Mouse (Mus musculus) CH12.LX (cell line): ENCODE data around the gene Prickle4. TPM values are rescaled to one million over a fixed set of nuclear protein-coding genes. Genes with fewer than 3 reads are reported as not detected.

ENCODE experiments used
- DNase-seq: peaks from one replicate; pipeline ENCODE4 v3.0.0-alpha.2; 2013; ENCODE audit errors: extremely low read depth
- H3K27ac ChIP-seq: 2 replicates; pipeline ENCODE4 v1.5.1; 2012; ENCODE audit warnings: low read depth, mild to moderate bottlenecking, control low read depth, moderate library complexity; ENCODE audit not compliant: insufficient read depth
- H3K27me3 ChIP-seq: replicated peaks from 2 replicates; pipeline ENCODE3; 2012; ENCODE audit warnings: inconsistent platforms
- H3K36me3 ChIP-seq, 2 experiments: replicated peaks in 1 of 2; 2 replicates each; pipeline versions ENCODE3 to v1.6.1; 2012; ENCODE audit warnings: inconsistent platforms in 1 of 2, low read length in 1 of 2, mild to moderate bottlenecking in 1 of 2, mixed read lengths in 1 of 2, moderate library complexity in 1 of 2; ENCODE audit not compliant: control insufficient read depth in 1 of 2, insufficient read depth in 1 of 2
- H3K4me1 ChIP-seq, 2 experiments: 2 replicates each; pipeline ENCODE4 v1.6.1; 2012; ENCODE audit warnings: inconsistent platforms in 1 of 2, moderate library complexity in 1 of 2; ENCODE audit not compliant: insufficient read depth in 2 of 2, control insufficient read depth in 1 of 2
- H3K4me2 ChIP-seq: 2 replicates; pipeline ENCODE4 v1.6.1; 2012; ENCODE audit warnings: low read depth, mild to moderate bottlenecking, control low read depth; ENCODE audit not compliant: poor library complexity, insufficient read depth, severe bottlenecking
- H3K4me3 ChIP-seq, 3 experiments: fragments of 150-350 bp in 1 of 3; sonication (generic) in 1 of 3; replicated peaks in 1 of 3; 2 replicates each; pipeline versions ENCODE3 to v1.5.1; 2011 to 2012; ENCODE audit warnings: low read depth in 2 of 3, low read length in 2 of 3, mild to moderate bottlenecking in 2 of 3, moderate library complexity in 2 of 3, control low read depth in 1 of 3, improper control_type of control experiment in 1 of 3, inconsistent platforms in 1 of 3, mixed read lengths in 1 of 3; ENCODE audit not compliant: poor library complexity in 1 of 3
- H3K79me2 ChIP-seq: replicated peaks from 2 replicates; pipeline ENCODE4 v1.6.1; 2012; ENCODE audit warnings: mild to moderate bottlenecking, moderate library complexity; ENCODE audit not compliant: control insufficient read depth, poor library complexity, insufficient read depth, severe bottlenecking; ENCODE audit errors: extremely low read depth
- H3K9ac ChIP-seq: 2 replicates; pipeline ENCODE4 v1.6.1; 2012; ENCODE audit warnings: low read depth, mild to moderate bottlenecking, control low read depth, moderate library complexity; ENCODE audit not compliant: insufficient read depth
- H3K9me3 ChIP-seq: replicated peaks from 2 replicates; pipeline ENCODE3; 2012; ENCODE audit warnings: low read length, inconsistent platforms, mixed read lengths
- CHD1 ChIP-seq: IDR thresholded peaks from 2 replicates; pipeline ENCODE4 v1.6.1; 2012; ENCODE audit warnings: low read depth, low read length, improper control_type of control experiment, inconsistent platforms
- CHD2 ChIP-seq: IDR thresholded peaks from 2 replicates; pipeline ENCODE4 v1.6.1; 2011; ENCODE audit warnings: low read length, improper control_type of control experiment
- CTCF ChIP-seq, 2 experiments: IDR thresholded peaks in 1 of 2; conservative IDR thresholded peaks in 1 of 2; 2 replicates each; pipeline ENCODE4 v1.5.1; 2011 to 2012; ENCODE audit warnings: low read depth in 2 of 2, low read length in 2 of 2, improper control_type of control experiment in 1 of 2, inconsistent platforms in 1 of 2, mild to moderate bottlenecking in 1 of 2, moderate library complexity in 1 of 2
- E2F4 ChIP-seq: IDR thresholded peaks from 2 replicates; pipeline ENCODE4 v1.6.1; 2011; ENCODE audit warnings: low read depth, low read length, improper control_type of control experiment; ENCODE audit not compliant: insufficient replicate concordance
- EP300 ChIP-seq: IDR thresholded peaks from 2 replicates; pipeline ENCODE4 v1.6.1; 2011; ENCODE audit warnings: low read length, improper control_type of control experiment
- ETS1 ChIP-seq: conservative IDR thresholded peaks from 2 replicates; pipeline ENCODE4 v1.6.1; 2012; ENCODE audit warnings: low read depth, mild to moderate bottlenecking, inconsistent platforms, low read length, improper control_type of control experiment, moderate library complexity
- GABPA ChIP-seq: IDR thresholded peaks from 2 replicates; pipeline ENCODE4 v1.6.1; 2012; ENCODE audit warnings: low read depth, low read length, improper control_type of control experiment, inconsistent platforms; ENCODE audit not compliant: insufficient replicate concordance
- HCFC1 ChIP-seq: IDR thresholded peaks from 2 replicates; pipeline ENCODE4 v1.6.1; 2012; ENCODE audit warnings: low read depth, mild to moderate bottlenecking, inconsistent platforms, low read length, improper control_type of control experiment
- IRF4 ChIP-seq: IDR thresholded peaks from 2 replicates; pipeline ENCODE4 v1.6.1; 2014; ENCODE audit warnings: low read depth, mild to moderate bottlenecking, inconsistent platforms, low read length, improper control_type of control experiment
- JUN ChIP-seq: IDR thresholded peaks from 2 replicates; pipeline ENCODE4 v1.6.1; 2011; ENCODE audit warnings: low read depth, mild to moderate bottlenecking, low read length, improper control_type of control experiment, moderate library complexity; ENCODE audit not compliant: insufficient read depth
- JUND ChIP-seq: conservative IDR thresholded peaks from 2 replicates; pipeline ENCODE4 v1.6.1; 2011; ENCODE audit warnings: low read depth, low read length, improper control_type of control experiment
- MAX ChIP-seq: IDR thresholded peaks from 2 replicates; pipeline ENCODE4 v1.6.1; 2011; ENCODE audit warnings: low read length, improper control_type of control experiment
- MAZ ChIP-seq: IDR thresholded peaks from 2 replicates; pipeline ENCODE4 v1.6.1; 2012; ENCODE audit warnings: low read depth, mild to moderate bottlenecking, inconsistent platforms, low read length, improper control_type of control experiment, moderate library complexity
- MEF2A ChIP-seq: IDR thresholded peaks from 2 replicates; pipeline ENCODE4 v1.6.1; 2014; ENCODE audit warnings: low read depth, mild to moderate bottlenecking, inconsistent platforms, low read length, improper control_type of control experiment, borderline replicate concordance
- MXI1 ChIP-seq: IDR thresholded peaks from 2 replicates; pipeline ENCODE4 v1.6.1; 2011; ENCODE audit warnings: mild to moderate bottlenecking, low read depth, low read length, improper control_type of control experiment
- MYC ChIP-seq: IDR thresholded peaks from 2 replicates; pipeline ENCODE4 v1.6.1; 2011; ENCODE audit warnings: low read depth, mild to moderate bottlenecking, improper control_type of control experiment, low read length
- NELFE ChIP-seq: IDR thresholded peaks from 2 replicates; pipeline ENCODE4 v1.6.1; 2011; ENCODE audit warnings: low read depth, low read length, improper control_type of control experiment
- POLR2A ChIP-seq: IDR thresholded peaks from 2 replicates; pipeline ENCODE4 v1.6.1; 2011; ENCODE audit warnings: low read depth, mild to moderate bottlenecking, improper control_type of control experiment, low read length
- POLR2AphosphoS2 ChIP-seq: IDR thresholded peaks from 2 replicates; pipeline ENCODE4 v1.6.1; 2011; ENCODE audit warnings: low read depth, low read length, improper control_type of control experiment
- RCOR1 ChIP-seq: conservative IDR thresholded peaks from 2 replicates; pipeline ENCODE4 v1.6.1; 2012; ENCODE audit warnings: low read depth, mild to moderate bottlenecking, inconsistent platforms, low read length, improper control_type of control experiment
- TBP ChIP-seq: conservative IDR thresholded peaks from 2 replicates; pipeline ENCODE4 v1.6.1; 2011; ENCODE audit warnings: low read depth, low read length, improper control_type of control experiment
- TCF12 ChIP-seq: IDR thresholded peaks from 2 replicates; pipeline ENCODE4 v1.6.1; 2014; ENCODE audit warnings: low read depth, mild to moderate bottlenecking, inconsistent platforms, low read length, improper control_type of control experiment
- USF2 ChIP-seq: conservative IDR thresholded peaks from 2 replicates; pipeline ENCODE4 v1.6.1; 2011; ENCODE audit warnings: low read depth, low read length, improper control_type of control experiment
- ZKSCAN1 ChIP-seq: IDR thresholded peaks from 2 replicates; pipeline ENCODE4 v1.6.1; 2012; ENCODE audit warnings: low read depth, inconsistent platforms, low read length, improper control_type of control experiment, borderline replicate concordance
- ZMIZ1 ChIP-seq: IDR thresholded peaks from 2 replicates; pipeline ENCODE4 v1.6.1; 2012; ENCODE audit warnings: low read depth, mild to moderate bottlenecking, inconsistent platforms, low read length, improper control_type of control experiment
- ZNF384 ChIP-seq: IDR thresholded peaks from 2 replicates; pipeline ENCODE4 v1.6.1; 2012; ENCODE audit warnings: low read depth, low read length, improper control_type of control experiment, inconsistent platforms
- dilution Hi-C: fragments of 300-500 bp; cut with MboI; formaldehyde crosslinking; loops from 2 replicates; pipeline ENCODE4 v1.14.3; 2020; ENCODE audit warnings: low sequenced_read_pairs; ENCODE audit not compliant: extremely low pct_unique_long_range_greater_than_20kb, extremely low pct_ligation_motif_present
- in situ Hi-C: fragments of 300-500 bp; cut with MboI; formaldehyde crosslinking; loops from 3 replicates; pipeline ENCODE4 v1.14.3; 2019; ENCODE audit warnings: low sequenced_read_pairs, low pct_ligation_motif_present, low pct_unique_long_range_greater_than_20kb, mixed read lengths
- polyA plus RNA-seq: library from polyadenylated mRNA; unstranded; fragments of >175 nt; gene quantifications from 2 replicates; pipeline ENCODE4 v1.2.1, GENCODE M21; 2012; ENCODE audit warnings: low read depth; ENCODE audit not compliant: insufficient read length
- total RNA-seq, 2 experiments: library from RNA; depleted of rRNA; stranded (reverse); fragments of 300-350 nt in 1 of 2; fragments of >200 nt in 1 of 2; gene quantifications; 2 replicates each; pipeline ENCODE4 v1.2.3; 2012 to 2014

Prickle4 gene
- total and polyA plus RNA-seq, 3 experiments = 0.29 to 0.30 TPM; not detected in 1

- peak; percentile 50; the same call in 1 of the 2 replicates for TF ChIP-seq TCF12
Measured at GRCm38 (mm10) chr17:47688608-47689575, 5.6 kb downstream of the Prickle4 start, which contains the start of gene Frs3 (continued).

GRCm38 (mm10) chr17:47688344-47688607 lies 6.3 kb downstream of the Prickle4 start, which contains the start of gene Tomm6:
Gene Tomm6, minus strand, starts transcription at chr17:47688386.
- no peak for DNase-seq
- H3K4me1 ChIP-seq = peaks cover 6 to 25% of the 10 kb centered on the region in 2 experiments
- dilution Hi-C loops = no loop called here

GRCm38 (mm10) chr17:47687409-47688343 lies 6.9 kb downstream of the Prickle4 start:
- Histone ChIP-seq H3K4me1 (peaks cover 10 to 29% of the 10 kb centered on the region in 2 experiments), H3K36me3 (peaks cover 18 to 41% of the 10 kb centered on the region in 2 experiments), H3K27me3 (peaks cover 41% of the 10 kb centered on the region), H3K79me2 (peaks cover 10% of the 10 kb centered on the region), H3K4me3 (peak overlapping the region; percentile 85 to 96 (median 92)), H3K9me3 (no peaks in the 10 kb centered on the region), H3K4me2 (peak overlapping the region; percentile 90), H3K9ac (peak overlapping the region; percentile 84), H3K27ac (no peak overlapping the region)
- dilution Hi-C loops (no loop called here), in situ Hi-C loops (loop anchor here (5.0 kb wide), 1 partner anchor 75 kb away; the partner anchor contains the start of genes Bysl, Gm20517 and Med20)
- DNase-seq = peak; percentile 97
- TF ChIP-seq IRF4 (peak; percentile 73), ZNF384 (no peak), MYC (peak; percentile 59; the same call in 1 of the 2 replicates), CTCF (conservative IDR thresholded peaks at IDR 0.05 in 1 of 2, IDR thresholded peaks at IDR 0.05 in 1 of 2; ENCODE audit: low read depth in 2 of 2, low read length in 2 of 2) (no peak), NELFE (peak; percentile 89), HCFC1 (peak; percentile 97), CHD1 (no peak), POLR2A (peak; percentile 89), MAX (peak; percentile 65), TCF12 (peak; percentile 84), JUN (no peak), ZMIZ1 (peak; percentile 58), RCOR1 (0 out of 2 replicates have a peak, but pooled peaks have one; percentile 74), MEF2A (peak; percentile 46; the same call in 1 of the 2 replicates), MAZ (peak; percentile 82), MXI1 (peak; percentile 93), ETS1 (peak; percentile 19; the same call in 1 of the 2 replicates), CHD2 (no peak), ZKSCAN1 (no peak), TBP (peak; percentile 82), JUND (no peak), GABPA (peak; percentile 43; the same call in 1 of the 2 replicates), EP300 (no peak), POLR2AphosphoS2 (peak; percentile 76; the same call in 1 of the 2 replicates)

More at GRCm38 (mm10) chr17:47688344-47688607, 6.3 kb downstream of the Prickle4 start, which contains the start of gene Tomm6:
- Histone ChIP-seq H3K79me2 (peaks cover 10% of the 10 kb centered on the region), H3K27ac (no peak within 1 kb of the TSS), H3K27me3 (peaks cover 45% of the 10 kb centered on the region), H3K4me3 (peak within 1 kb of the TSS; percentile 85 to 96 (median 92)), H3K9ac (peak within 1 kb of the TSS; percentile 84), H3K9me3 (no peaks in the 10 kb centered on the region), H3K36me3 (peaks cover 18 to 35% of the 10 kb centered on the region in 2 experiments), H3K4me2 (peak within 1 kb of the TSS; percentile 90)
- TF ChIP-seq USF2 = no peak
- no peak for TF ChIP-seq E2F4
- no peak for TF ChIP-seq NELFE
- in situ Hi-C loops = loop anchor here (5.0 kb wide), 1 partner anchor 76 kb away; the partner anchor contains the start of genes Bysl, Gm20517 and Med20
